Mouse (Mus musculus) kidney, adult 2 months (tissue): ENCODE results near the gene Srr. TPM values are rescaled to one million over a fixed set of nuclear protein-coding genes. Genes with fewer than 3 reads are reported as not detected.

Experiments used
- DNase-seq: peaks from one replicate; pipeline ENCODE4 v3.0.0; 2021
- H3K27ac ChIP-seq: fragments of 200-500 bp; 2 replicates; pipeline ENCODE4 v1.5.1; 2012; ENCODE audit warnings: low read depth, low read length, control low read depth, inconsistent platforms; ENCODE audit not compliant: insufficient read depth
- H3K27me3 ChIP-seq: fragments of 200-500 bp; replicated peaks from 2 replicates; pipeline ENCODE4 v1.6.1; 2012; ENCODE audit warnings: mild to moderate bottlenecking, moderate library complexity, low read length, inconsistent platforms; ENCODE audit not compliant: control insufficient read depth, insufficient read depth
- H3K36me3 ChIP-seq: fragments of 200-500 bp; 2 replicates; pipeline ENCODE4 v1.6.1; 2012; ENCODE audit warnings: mild to moderate bottlenecking, moderate library complexity, low read length, inconsistent platforms; ENCODE audit not compliant: control insufficient read depth, insufficient read depth
- H3K4me1 ChIP-seq: fragments of 200-500 bp; 2 replicates; pipeline ENCODE4 v1.6.1; 2011; ENCODE audit warnings: low read length; ENCODE audit not compliant: control insufficient read depth, insufficient read depth
- H3K4me3 ChIP-seq: fragments of 200-500 bp; 2 replicates; pipeline ENCODE4 v1.5.1; 2011; ENCODE audit warnings: mild to moderate bottlenecking, low read depth, low read length, control low read depth; ENCODE audit not compliant: insufficient read depth
- CTCF ChIP-seq: fragments of 200-500 bp; conservative IDR thresholded peaks from 2 replicates; pipeline ENCODE4 v1.5.1; 2011; ENCODE audit warnings: low read depth, mild to moderate bottlenecking, control low read depth, low read length, moderate library complexity, mixed read lengths; ENCODE audit not compliant: insufficient read depth, insufficient read length
- POLR2A ChIP-seq: fragments of 200-500 bp; IDR thresholded peaks from one replicate; pipeline ENCODE4 v1.6.1; 2011; ENCODE audit warnings: low read depth, low read length, control low read depth
- WGBS: fragments of 180-500 bp; shearing (Covaris S2); methylation state at CpG from one replicate; pipeline ENCODE4 v1.1.7; 2018; 5-methylcytosine and 5-hydroxymethylcytosine counted together
- polyA plus RNA-seq: library from polyadenylated mRNA; depleted of rRNA; stranded (reverse); fragments of >200 nt; gene quantifications from 2 replicates; pipeline ENCODE4 v1.2.3, GENCODE M21; 2012

Gene Srr
- polyA plus RNA-seq, 1 experiment, result 52.0 TPM

- TF ChIP-seq CTCF, result no peak
- TF ChIP-seq POLR2A, result no peak
- WGBS, result 84% methylated on average over 2 of the region's 2 CpGs
- H3K27me3 ChIP-seq, result no peaks in the 10 kb centered on the region
- no peak overlapping the region for H3K4me3 ChIP-seq
- H3K27ac ChIP-seq, result no peak overlapping the region
- no peak for DNase-seq
- peaks cover 6% of the 10 kb centered on the region; the same call in 1 of the 2 replicates for H3K4me1 ChIP-seq
- H3K36me3 ChIP-seq, result no peaks in the 10 kb centered on the region
These were observed 33.8 kb upstream of the Srr start for GRCm38 (mm10) chr11:74959501-74959900.

DNA sequence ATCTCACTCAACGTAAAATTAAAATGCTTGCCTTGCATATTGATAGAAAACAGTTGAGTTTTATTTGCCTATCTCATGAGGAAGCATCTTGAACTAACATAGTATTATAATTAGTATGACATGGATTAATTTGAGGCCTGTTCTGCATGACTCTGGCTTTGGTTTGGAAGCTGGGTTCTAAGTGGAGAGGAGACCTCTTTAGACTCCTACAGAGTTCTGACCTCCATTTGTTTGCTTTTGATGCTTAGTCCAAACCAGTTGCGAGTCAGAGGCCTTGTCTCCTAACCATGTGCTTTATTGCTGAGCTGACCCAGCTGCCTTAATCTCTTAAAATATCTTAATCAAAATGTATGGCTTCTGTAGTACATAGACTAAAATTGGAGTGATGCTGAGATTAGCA is 31.9 kb upstream of the Srr start:
- Histone ChIP-seq H3K27me3 (no peaks in the 10 kb centered on the region), H3K4me1 (peaks cover 6% of the 10 kb centered on the region; the same call in 1 of the 2 replicates), H3K27ac (no peak overlapping the region), H3K4me3 (no peak overlapping the region), H3K36me3 (no peaks in the 10 kb centered on the region)
- DNase-seq, result no peak
- TF ChIP-seq POLR2A, result no peak
- TF ChIP-seq CTCF, result no peak
- 83% methylated on average over 2 of the region's 2 CpGs for WGBS

GRCm38 (mm10) chr11:74956006-74956405 is 30.3 kb upstream of the Srr start:
- Histone ChIP-seq H3K27ac (no peak overlapping the region), H3K4me1 (peaks cover 6% of the 10 kb centered on the region; the same call in 1 of the 2 replicates), H3K27me3 (no peaks in the 10 kb centered on the region), H3K36me3 (no peaks in the 10 kb centered on the region), H3K4me3 (no peak overlapping the region)
- TF ChIP-seq POLR2A, result no peak
- TF ChIP-seq CTCF, result no peak
- DNase-seq, result no peak

GRCm38 (mm10) chr11:74954901-74955300 is 29.2 kb upstream of the Srr start:
- Histone ChIP-seq H3K36me3 (no peaks in the 10 kb centered on the region), H3K4me1 (peaks cover 6% of the 10 kb centered on the region; the same call in 1 of the 2 replicates), H3K27me3 (no peaks in the 10 kb centered on the region), H3K4me3 (no peak overlapping the region), H3K27ac (peak overlapping the region; percentile 51)
- peak; percentile 78 for DNase-seq
- TF ChIP-seq POLR2A (no peak), CTCF (no peak)

DNA sequence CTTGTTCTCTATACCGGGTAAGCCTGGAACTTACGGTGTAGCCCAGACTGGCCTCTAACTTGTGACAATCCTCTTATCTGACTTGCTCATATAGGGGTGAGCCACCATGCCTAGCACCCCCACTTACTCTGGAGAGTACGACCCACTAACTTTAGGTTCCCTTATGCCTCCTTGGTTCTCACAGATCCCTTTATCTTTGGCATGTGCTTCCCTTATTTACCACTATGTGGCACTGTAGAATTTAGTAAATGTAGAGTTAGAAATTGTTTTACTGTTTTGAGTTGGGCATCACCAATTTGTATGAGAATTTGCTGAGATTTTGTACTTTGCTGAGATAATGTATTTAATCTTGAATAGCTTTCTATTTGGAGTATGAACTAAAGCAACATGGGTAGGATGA is 20.6 kb upstream of the Srr start:
- peak; percentile 58 for DNase-seq
- Histone ChIP-seq H3K27ac (no peak overlapping the region), H3K4me1 (no peaks in the 10 kb centered on the region; the same call in 1 of the 2 replicates), H3K36me3 (peaks cover 3% of the 10 kb centered on the region), H3K4me3 (no peak overlapping the region), H3K27me3 (no peaks in the 10 kb centered on the region)
- 71% methylated on average over 3 of the region's 3 CpGs for WGBS
- no peak for TF ChIP-seq POLR2A

- Histone ChIP-seq H3K36me3 (peaks cover 9% of the 10 kb centered on the region), H3K27me3 (no peaks in the 10 kb centered on the region), H3K27ac (no peak overlapping the region), H3K4me3 (no peak overlapping the region), H3K4me1 (peaks cover 2% of the 10 kb centered on the region; the same call in 1 of the 2 replicates)
- TF ChIP-seq CTCF (no peak), POLR2A (no peak)
- DNase-seq, result no peak
- 89% methylated on average over 7 of the region's 7 CpGs for WGBS
These were observed 4.6 kb upstream of the Srr start for GRCm38 (mm10) chr11:74930391-74930790.

DNA sequence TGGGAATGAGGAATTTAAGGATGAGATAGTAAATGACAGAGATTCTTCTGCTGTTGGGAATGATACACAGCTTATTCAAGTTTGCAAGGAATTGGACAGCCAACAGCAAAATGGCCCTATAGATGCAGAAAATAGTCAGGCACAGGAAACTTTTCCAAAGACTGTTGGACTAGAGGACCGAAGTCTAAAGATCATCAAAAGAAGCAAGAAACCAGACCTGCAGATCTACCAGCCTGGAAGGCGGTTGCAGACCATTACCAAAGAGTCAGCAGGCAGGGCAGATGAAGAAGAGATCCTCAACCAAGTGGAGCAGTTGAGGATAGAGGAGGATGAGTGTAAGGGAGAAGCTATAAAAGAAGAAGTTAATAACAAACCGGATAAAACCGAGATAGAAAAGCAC is 3.4 kb upstream of the Srr start:
- DNase-seq, result peak; percentile 75
- TF ChIP-seq CTCF (no peak), POLR2A (no peak)
- 51% methylated on average over 4 of the region's 4 CpGs for WGBS
- Histone ChIP-seq H3K4me3 (no peak overlapping the region), H3K27ac (peak overlapping the region; percentile 27; the same call in 1 of the 2 replicates), H3K4me1 (peaks cover 2% of the 10 kb centered on the region; the same call in 1 of the 2 replicates), H3K27me3 (no peaks in the 10 kb centered on the region), H3K36me3 (peaks cover 3% of the 10 kb centered on the region; the same call in 1 of the 2 replicates)
